Mouse (Mus musculus): ENCODE measurements at regions not wholly inside any gene's neighbourhood (a gene's known extent, or its start where the extent isn't known, plus 50 kb on each side); places are given as distances from the start of the nearest gene placed in this dataset.

GRCm38 (mm10) chr12:69476131-69476530 lies 103.9 kb upstream of the Gm9887 start:
- 76% methylated on average over 4 of the region's 4 CpGs for WGBS

GRCm38 (mm10) chr12:69474916-69475661 lies 102.8 kb upstream of the Gm9887 start:
- Histone ChIP-seq H3K4me1 (replicated peaks; ENCODE audit: control insufficient read depth, insufficient read depth, low read length) (peaks cover 4% of the 10 kb centered on the region; the same call in 1 of the 2 replicates), H3K9me3 (ENCODE audit: control insufficient read depth, low read length) (no peaks in the 10 kb centered on the region), H3K9ac (ENCODE audit: low read depth, low read length) (no peak overlapping the region), H3K36me3 (ENCODE audit: control insufficient read depth, insufficient read depth, low read length) (no peaks in the 10 kb centered on the region), H3K4me2 (replicated peaks; ENCODE audit: low read depth, low read length) (no peak overlapping the region), H3K4me3 (ENCODE audit: low read depth, low read length) (no peak overlapping the region), H3K27ac (ENCODE audit: low read depth, low read length) (no peak overlapping the region), H3K27me3 (ENCODE audit: control insufficient read depth, insufficient read depth, low read length) (no peaks in the 10 kb centered on the region)
- 57% methylated on average over 17 of the region's 17 CpGs for WGBS
- ATAC-seq (ENCODE audit: low FRiP score) (0 out of 2 replicates have a peak, but pooled peaks have one; percentile 47), DNase-seq (ENCODE audit: low spot score) (peak; percentile 19)

More at GRCm38 (mm10) chr12:69476131-69476530, 103.9 kb upstream of the Gm9887 start:
- H3K27me3 ChIP-seq (ENCODE audit: control insufficient read depth, insufficient read depth, low read length) = no peaks in the 10 kb centered on the region
- no peaks in the 10 kb centered on the region for H3K9me3 ChIP-seq (ENCODE audit: control insufficient read depth, low read length)
- H3K4me3 ChIP-seq (ENCODE audit: low read depth, low read length) = no peak overlapping the region
- DNase-seq (ENCODE audit: low spot score) = no peak
- ATAC-seq (ENCODE audit: low FRiP score) = no peak
- peaks cover 4% of the 10 kb centered on the region; the same call in 1 of the 2 replicates for H3K4me1 ChIP-seq (replicated peaks; ENCODE audit: control insufficient read depth, insufficient read depth, low read length)
- H3K36me3 ChIP-seq (ENCODE audit: control insufficient read depth, insufficient read depth, low read length) = no peaks in the 10 kb centered on the region
- no peak overlapping the region for H3K27ac ChIP-seq (ENCODE audit: low read depth, low read length)
- no peak overlapping the region for H3K4me2 ChIP-seq (replicated peaks; ENCODE audit: low read depth, low read length)
- H3K9ac ChIP-seq (ENCODE audit: low read depth, low read length) = no peak overlapping the region

- Histone ChIP-seq H3K27ac (ENCODE audit: low read depth, low read length) (no peak overlapping the region), H3K27me3 (ENCODE audit: control insufficient read depth, insufficient read depth, low read length) (no peaks in the 10 kb centered on the region), H3K9me3 (ENCODE audit: control insufficient read depth, low read length) (no peaks in the 10 kb centered on the region), H3K4me1 (replicated peaks; ENCODE audit: control insufficient read depth, insufficient read depth, low read length) (peaks cover 4% of the 10 kb centered on the region; the same call in 1 of the 2 replicates), H3K36me3 (ENCODE audit: control insufficient read depth, insufficient read depth, low read length) (no peaks in the 10 kb centered on the region), H3K9ac (ENCODE audit: low read depth, low read length) (no peak overlapping the region), H3K4me3 (ENCODE audit: low read depth, low read length) (no peak overlapping the region), H3K4me2 (replicated peaks; ENCODE audit: low read depth, low read length) (no peak overlapping the region)
- DNase-seq (ENCODE audit: low spot score) (peak; percentile 19), ATAC-seq (ENCODE audit: low FRiP score) (no peak)
- 33% methylated on average over 14 of the region's 14 CpGs for WGBS
Measured at GRCm38 (mm10) chr12:69474141-69474915, 102.1 kb upstream of the Gm9887 start.

GRCm38 (mm10) chr12:69473379-69474057 lies 101.3 kb upstream of the Gm9887 start:
- WGBS = 77% methylated on average over 13 of the region's 13 CpGs
- Histone ChIP-seq H3K4me2 (replicated peaks; ENCODE audit: low read depth, low read length) (no peak overlapping the region), H3K27ac (ENCODE audit: low read depth, low read length) (no peak overlapping the region), H3K9ac (ENCODE audit: low read depth, low read length) (no peak overlapping the region), H3K4me3 (ENCODE audit: low read depth, low read length) (no peak overlapping the region), H3K36me3 (ENCODE audit: control insufficient read depth, insufficient read depth, low read length) (no peaks in the 10 kb centered on the region), H3K9me3 (ENCODE audit: control insufficient read depth, low read length) (no peaks in the 10 kb centered on the region), H3K4me1 (replicated peaks; ENCODE audit: control insufficient read depth, insufficient read depth, low read length) (peaks cover 4% of the 10 kb centered on the region; the same call in 1 of the 2 replicates), H3K27me3 (ENCODE audit: control insufficient read depth, insufficient read depth, low read length) (no peaks in the 10 kb centered on the region)
- ATAC-seq (ENCODE audit: low FRiP score) (no peak), DNase-seq (ENCODE audit: low spot score) (no peak)

- no peak overlapping the region for H3K9ac ChIP-seq (ENCODE audit: low read depth, low read length)
- no peak overlapping the region for H3K4me2 ChIP-seq (replicated peaks; ENCODE audit: low read depth, low read length)
- H3K27ac ChIP-seq (ENCODE audit: low read depth, low read length) = no peak overlapping the region
- no peaks in the 10 kb centered on the region for H3K9me3 ChIP-seq (ENCODE audit: control insufficient read depth, low read length)
- no peaks in the 10 kb centered on the region for H3K36me3 ChIP-seq (ENCODE audit: control insufficient read depth, insufficient read depth, low read length)
- DNase-seq (ENCODE audit: low spot score) (no peak), ATAC-seq (ENCODE audit: low FRiP score) (no peak)
- H3K27me3 ChIP-seq (ENCODE audit: control insufficient read depth, insufficient read depth, low read length) = no peaks in the 10 kb centered on the region
- H3K4me3 ChIP-seq (ENCODE audit: low read depth, low read length) = no peak overlapping the region
- 99% methylated on average over 9 of the region's 9 CpGs for WGBS
- peaks cover 4% of the 10 kb centered on the region; the same call in 1 of the 2 replicates for H3K4me1 ChIP-seq (replicated peaks; ENCODE audit: control insufficient read depth, insufficient read depth, low read length)
Measured at GRCm38 (mm10) chr12:69472912-69473311, 100.7 kb upstream of the Gm9887 start.

GRCm38 (mm10) chr12:69471876-69472275 lies 99.6 kb upstream of the Gm9887 start:
- WGBS = 50% methylated on average over 5 of the region's 5 CpGs
- Histone ChIP-seq H3K9me3 (ENCODE audit: control insufficient read depth, low read length) (no peaks in the 10 kb centered on the region), H3K27ac (ENCODE audit: low read depth, low read length) (no peak overlapping the region), H3K4me2 (replicated peaks; ENCODE audit: low read depth, low read length) (no peak overlapping the region), H3K4me3 (ENCODE audit: low read depth, low read length) (no peak overlapping the region), H3K27me3 (ENCODE audit: control insufficient read depth, insufficient read depth, low read length) (no peaks in the 10 kb centered on the region), H3K4me1 (replicated peaks; ENCODE audit: control insufficient read depth, insufficient read depth, low read length) (peaks cover 4% of the 10 kb centered on the region; the same call in 1 of the 2 replicates), H3K9ac (ENCODE audit: low read depth, low read length) (no peak overlapping the region), H3K36me3 (ENCODE audit: control insufficient read depth, insufficient read depth, low read length) (no peaks in the 10 kb centered on the region)
- DNase-seq (ENCODE audit: low spot score) (no peak), ATAC-seq (ENCODE audit: low FRiP score) (no peak)

- no peak for ATAC-seq (ENCODE audit: low FRiP score)
- Histone ChIP-seq H3K4me1 (replicated peaks; ENCODE audit: control insufficient read depth, insufficient read depth, low read length) (no peaks in the 10 kb centered on the region), H3K36me3 (ENCODE audit: control insufficient read depth, insufficient read depth, low read length) (no peaks in the 10 kb centered on the region), H3K4me2 (replicated peaks; ENCODE audit: low read depth, low read length) (no peak overlapping the region), H3K9ac (ENCODE audit: low read depth, low read length) (no peak overlapping the region), H3K27ac (ENCODE audit: low read depth, low read length) (no peak overlapping the region), H3K27me3 (ENCODE audit: control insufficient read depth, insufficient read depth, low read length) (no peaks in the 10 kb centered on the region), H3K9me3 (ENCODE audit: control insufficient read depth, low read length) (no peaks in the 10 kb centered on the region), H3K4me3 (ENCODE audit: low read depth, low read length) (no peak overlapping the region)
- WGBS = 88% methylated on average over 6 of the region's 6 CpGs
- DNase-seq (ENCODE audit: low spot score) = no peak
Measured at GRCm38 (mm10) chr12:69469004-69469403, 96.7 kb upstream of the Gm9887 start.

GRCm38 (mm10) chr12:69467363-69467762 lies 95.1 kb upstream of the Gm9887 start:
- Histone ChIP-seq H3K27me3 (ENCODE audit: control insufficient read depth, insufficient read depth, low read length) (no peaks in the 10 kb centered on the region), H3K4me1 (replicated peaks; ENCODE audit: control insufficient read depth, insufficient read depth, low read length) (no peaks in the 10 kb centered on the region; the same call in 1 of the 2 replicates), H3K36me3 (ENCODE audit: control insufficient read depth, insufficient read depth, low read length) (no peaks in the 10 kb centered on the region), H3K9ac (ENCODE audit: low read depth, low read length) (no peak overlapping the region), H3K4me3 (ENCODE audit: low read depth, low read length) (no peak overlapping the region), H3K4me2 (replicated peaks; ENCODE audit: low read depth, low read length) (no peak overlapping the region), H3K9me3 (ENCODE audit: control insufficient read depth, low read length) (no peaks in the 10 kb centered on the region), H3K27ac (ENCODE audit: low read depth, low read length) (no peak overlapping the region)
- no peak for ATAC-seq (ENCODE audit: low FRiP score)
- WGBS = 82% methylated on average over 4 of the region's 4 CpGs
- no peak for DNase-seq (ENCODE audit: low spot score)

Measured in hindbrain, embryonic 11.5 days (tissue).